Mouse (Mus musculus) neutrophil, adult 65 days (primary cell): ENCODE data around the gene Ccdc157. TPM values are rescaled to one million over a fixed set of nuclear protein-coding genes. Genes with fewer than 3 reads are reported as not detected.

Experiments
- total RNA-seq: library from RNA; stranded (reverse); gene quantifications from 2 replicates; pipeline ENCODE4 v1.2.4, GENCODE M21; 2023

The Ccdc157 gene
- total RNA-seq, result 1.4 and 2.5 TPM in 2 replicates

GRCm38 (mm10) chr11:4159808-4160708, at the start of gene Ccdc157, which contains the start of gene Sf3a1:
Ccdc157 (minus strand) TSS chr11:4160293.
Sf3a1 (plus strand) TSS chr11:4160350.

GRCm38 (mm10) chr11:4186486-4187317, 26.6 kb upstream of the Ccdc157 start, which contains the start of gene Tbc1d10a:
Tbc1d10a (plus strand) TSS chr11:4186789.

DNA sequence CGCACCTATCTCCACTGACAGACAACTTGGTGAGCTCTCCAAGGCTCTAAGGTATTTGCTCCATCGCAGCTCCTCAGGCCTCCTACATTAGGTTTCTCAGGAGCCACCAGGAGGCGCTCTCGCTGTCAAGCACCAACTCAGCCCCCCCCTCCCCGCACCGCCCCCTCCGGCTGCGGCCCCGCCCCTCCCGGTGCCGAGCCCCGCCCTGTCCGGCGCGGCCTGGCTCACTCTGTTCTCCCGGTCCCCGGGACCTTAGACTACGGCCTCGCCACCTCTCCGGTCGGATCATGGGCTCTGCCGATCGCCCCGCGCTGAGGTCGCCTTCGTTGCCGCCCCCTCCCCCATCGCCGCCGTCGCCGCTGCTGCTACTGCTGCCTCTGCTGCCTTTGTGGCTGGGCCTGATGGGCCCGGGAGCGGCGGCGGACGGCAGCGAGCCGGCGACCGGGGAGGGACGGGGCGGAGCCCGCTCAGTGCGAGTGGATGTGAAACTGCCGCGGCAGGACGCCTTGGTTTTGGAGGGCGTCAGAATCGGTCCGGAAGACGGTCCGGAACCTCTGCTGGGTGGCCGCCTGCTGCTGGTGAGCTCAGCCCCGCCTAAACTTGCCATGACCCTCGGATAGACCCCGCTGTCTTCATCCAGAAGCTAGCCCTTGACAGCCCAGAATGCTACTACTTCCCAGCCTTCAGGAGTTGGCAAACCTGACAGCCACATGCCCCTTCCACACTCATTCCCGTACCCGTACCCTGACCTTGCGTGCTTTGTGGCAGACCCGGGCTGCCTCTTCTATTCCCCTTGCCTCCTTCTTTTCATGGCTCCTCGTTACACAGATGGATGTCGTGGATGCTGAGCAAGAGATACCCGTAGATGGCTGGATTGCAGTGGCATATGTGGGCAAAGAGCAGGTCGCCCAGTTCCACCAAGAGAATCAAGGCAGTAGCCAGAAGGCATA, 24.8 kb downstream of the Ccdc157 start, which contains the start of gene Rnf215:
TSS of gene Rnf215 (plus strand) at position 217 of the 950 bp plus-strand sequence.

GRCm38 (mm10) chr11:4122742-4123579, 37.1 kb downstream of the Ccdc157 start, which contains the start of gene Sec14l2:
Sec14l2 (minus strand) TSS chr11:4123415.

GRCm38 (mm10) chr11:4095171-4096053, 64.7 kb downstream of the Ccdc157 start, which contains the start of gene Mtfp1:
Mtfp1 (minus strand) TSS chr11:4095445.

Other genes with a start within 250 kb of the Ccdc157 start
- gene Slc35e4, start 245.6 kb downstream of the Ccdc157 start, total RNA-seq, result 9.9 and 12.9 TPM in 2 replicates
- gene Tcn2, start 228.1 kb downstream of the Ccdc157 start, total RNA-seq, result 158 and 172 TPM in 2 replicates
- 20.3 and 21.4 TPM in 2 replicates for gene Pes1, start 196.3 kb downstream of the Ccdc157 start, total RNA-seq
- not detected in 2 replicates for gene 4930556J24Rik, start 183.5 kb downstream of the Ccdc157 start, total RNA-seq
- not detected in 2 replicates for gene Gal3st1, start 176.7 kb downstream of the Ccdc157 start, total RNA-seq
- gene Sec14l4, start 128.8 kb downstream of the Ccdc157 start, total RNA-seq, result not detected in 2 replicates
- gene Sec14l3, start 95.5 kb downstream of the Ccdc157 start, total RNA-seq, result not detected in 2 replicates
- gene Mtfp1, start 64.8 kb downstream of the Ccdc157 start, total RNA-seq, result 0.76 TPM in 1 of 2 replicates, not detected in the other
- gene Sec14l2, start 36.9 kb downstream of the Ccdc157 start, total RNA-seq, result 0.59 and 1.6 TPM in 2 replicates
- 12.2 and 20.4 TPM in 2 replicates for gene Rnf215, start 25.1 kb downstream of the Ccdc157 start, total RNA-seq
- 33.9 and 38.0 TPM in 2 replicates for gene Sf3a1, start 57 bp upstream of the Ccdc157 start, total RNA-seq
- 18.6 and 27.0 TPM in 2 replicates for gene Tbc1d10a, start 26.5 kb upstream of the Ccdc157 start, total RNA-seq
- gene Castor1, start 57.9 kb upstream of the Ccdc157 start, total RNA-seq, result 4.9 and 7.3 TPM in 2 replicates
- gene Osm, start 76.1 kb upstream of the Ccdc157 start, total RNA-seq, result 317 and 344 TPM in 2 replicates
- gene Lif, start 97.3 kb upstream of the Ccdc157 start, total RNA-seq, result 0.95 and 1.2 TPM in 2 replicates